Mouse (Mus musculus): Measurements from ENCODE around the gene Ear6.

- TF ChIP-seq CTCF (IDR thresholded peaks at IDR 0.05; ENCODE audit: borderline replicate concordance, insufficient read depth, low read length) (no peak), POLR2A (IDR thresholded peaks at IDR 0.05; ENCODE audit: low read depth, low read length) (no peak)
Measured at GRCm38 (mm10) chr14:51871741-51872140, 18.2 kb downstream of the Ear6 start.

Data from embryonic fibroblast, embryonic 13.5 days (primary cell).